Mouse (Mus musculus): Measurements from ENCODE around the gene Tex2.

DNA sequence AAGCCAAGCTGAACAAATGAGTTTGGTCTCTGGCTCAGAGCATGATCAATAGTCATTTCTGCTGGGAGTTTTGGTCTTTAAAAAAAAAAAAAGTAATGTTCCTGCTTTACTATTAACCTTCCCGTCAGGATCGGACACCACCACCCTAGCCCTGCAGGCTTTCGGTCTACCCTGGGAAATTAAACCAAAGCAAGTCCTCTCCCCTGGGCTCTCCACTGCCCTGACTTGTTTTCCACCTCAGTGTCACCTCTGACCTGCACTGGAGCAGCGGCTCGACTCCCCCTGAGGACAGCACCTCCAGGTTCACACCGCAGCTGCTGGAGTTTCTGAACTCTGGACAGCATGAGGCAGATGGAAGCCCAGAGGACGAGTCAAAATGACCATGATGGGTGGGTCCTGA lies 13.9 kb downstream of the Tex2 start:
- no peak for TF ChIP-seq MAFK (IDR thresholded peaks at IDR 0.05; ENCODE audit: insufficient read depth, low read depth, low read length)
- no peak for TF ChIP-seq CHD2 (IDR thresholded peaks at IDR 0.05; ENCODE audit: low read depth, low read length)
- no peak for TF ChIP-seq ZC3H11A (IDR thresholded peaks at IDR 0.05; ENCODE audit: borderline replicate concordance, low read depth, low read length)
